Mouse (Mus musculus): Measurements from ENCODE around the gene Ykt6.
A peak's percentile ranks its signal among the peaks of the same experiment; 100 is the strongest.
"Not testable (repeated sequence)": the region's sequence is repeated elsewhere in the genome, so short reads cannot be mapped to it uniquely, and the experiment has no call there.

Gene Ykt6

DNA sequence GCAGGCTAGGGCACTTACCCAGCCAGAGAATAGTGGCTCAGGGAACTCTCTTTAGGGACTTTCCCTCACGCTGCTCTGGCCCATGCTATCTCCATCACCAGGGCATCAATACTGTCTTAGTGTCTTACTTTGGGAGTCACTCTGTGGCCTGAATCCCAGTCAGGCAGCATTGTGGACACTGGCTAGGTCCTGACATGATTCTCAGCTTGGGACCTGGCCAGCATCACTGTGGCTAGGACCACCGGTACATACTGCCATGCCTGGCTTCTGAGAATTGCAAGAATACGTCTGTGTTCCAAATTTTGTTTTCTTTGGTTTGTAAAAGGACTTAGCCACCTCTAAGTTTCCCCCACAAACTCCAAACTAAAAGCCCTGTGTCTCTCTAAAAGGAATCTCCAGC lies 39.4 kb downstream of the Ykt6 start:
- DNase-seq (ENCODE audit: low spot score), result no peak

DNA sequence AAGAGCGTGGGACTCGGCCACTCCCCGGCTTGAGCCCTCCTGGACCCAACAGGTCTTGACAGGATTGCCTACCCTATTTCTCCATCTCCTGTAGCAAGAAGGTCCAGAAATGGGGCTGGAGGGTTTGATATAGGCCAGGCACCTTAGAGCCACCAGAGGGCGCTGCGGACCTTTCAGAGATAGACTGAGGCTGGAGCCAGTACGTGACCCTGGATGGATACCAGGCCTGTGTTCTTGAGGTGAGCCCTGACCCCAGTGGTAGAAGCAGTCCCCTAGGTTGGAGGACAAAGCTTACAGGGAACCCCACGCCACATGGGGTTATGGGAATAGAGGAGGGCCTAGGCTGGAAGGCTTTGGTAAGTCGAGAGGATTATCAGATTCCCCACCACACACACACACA lies 40.5 kb downstream of the Ykt6 start:
- peak; percentile 48 for DNase-seq (ENCODE audit: low spot score)

DNA sequence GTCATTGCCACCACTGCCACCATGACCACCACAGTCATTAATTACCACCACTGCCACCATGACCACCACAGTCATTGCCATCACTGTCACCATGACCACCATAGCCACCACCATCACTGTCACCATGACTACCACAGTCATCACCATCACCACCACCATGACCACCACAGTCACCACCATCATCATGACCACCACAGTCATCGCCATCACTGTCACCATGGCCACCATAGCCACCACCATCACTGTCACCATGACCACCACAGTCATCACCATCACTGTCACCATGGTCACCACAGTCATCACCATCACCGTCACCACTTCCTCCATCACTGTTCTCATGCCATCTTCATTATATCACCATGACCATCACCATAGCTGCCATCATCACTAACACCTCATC lies 43.0 kb downstream of the Ykt6 start:
- no peak for DNase-seq (ENCODE audit: low spot score)

DNA sequence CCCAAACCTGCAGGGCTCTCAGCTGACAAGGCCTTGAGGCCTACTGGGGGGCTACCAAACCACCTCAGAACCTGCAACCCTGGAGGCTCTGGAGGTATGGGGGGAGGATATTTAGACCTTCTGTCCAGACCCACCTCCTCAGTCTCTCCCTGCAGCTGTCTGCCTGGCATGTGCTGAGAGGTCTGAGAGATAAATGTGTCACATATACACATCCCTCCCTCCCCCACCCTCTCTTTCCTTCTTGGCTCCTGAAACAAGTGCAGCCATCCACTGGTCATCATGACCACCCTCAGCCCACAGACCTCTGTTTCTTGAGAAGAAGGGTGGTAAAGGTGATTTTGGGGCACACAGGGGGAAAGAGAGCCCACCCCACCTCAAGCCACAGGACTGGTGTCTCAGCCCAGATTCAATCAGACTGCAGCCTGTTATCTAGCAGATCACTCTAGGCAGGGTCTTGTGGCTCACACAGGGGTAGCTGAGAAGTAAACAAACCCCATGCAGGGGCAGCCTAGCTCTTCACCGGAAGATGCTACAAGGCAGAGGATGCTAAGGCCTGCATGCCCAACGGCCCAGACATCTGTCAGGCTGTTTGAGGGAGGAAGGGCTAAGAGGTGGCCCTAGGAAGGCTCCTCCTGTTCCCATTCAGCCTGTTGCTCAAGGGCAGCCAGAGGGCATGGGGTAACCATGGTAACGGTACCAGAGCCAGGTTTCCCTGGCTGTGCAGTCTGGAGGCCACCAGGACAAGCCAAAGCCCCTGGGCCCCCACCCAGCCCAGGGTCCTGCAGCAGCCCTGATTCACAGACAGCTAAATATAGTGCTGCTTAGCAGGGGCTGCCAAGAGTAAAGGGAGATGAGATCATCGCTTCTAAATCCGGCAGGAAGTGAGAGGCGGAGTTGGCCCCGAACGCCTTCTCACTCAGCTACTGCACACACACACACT lies 44.6 kb downstream of the Ykt6 start:
- peak; percentile 76 for DNase-seq (ENCODE audit: low spot score)

DNA sequence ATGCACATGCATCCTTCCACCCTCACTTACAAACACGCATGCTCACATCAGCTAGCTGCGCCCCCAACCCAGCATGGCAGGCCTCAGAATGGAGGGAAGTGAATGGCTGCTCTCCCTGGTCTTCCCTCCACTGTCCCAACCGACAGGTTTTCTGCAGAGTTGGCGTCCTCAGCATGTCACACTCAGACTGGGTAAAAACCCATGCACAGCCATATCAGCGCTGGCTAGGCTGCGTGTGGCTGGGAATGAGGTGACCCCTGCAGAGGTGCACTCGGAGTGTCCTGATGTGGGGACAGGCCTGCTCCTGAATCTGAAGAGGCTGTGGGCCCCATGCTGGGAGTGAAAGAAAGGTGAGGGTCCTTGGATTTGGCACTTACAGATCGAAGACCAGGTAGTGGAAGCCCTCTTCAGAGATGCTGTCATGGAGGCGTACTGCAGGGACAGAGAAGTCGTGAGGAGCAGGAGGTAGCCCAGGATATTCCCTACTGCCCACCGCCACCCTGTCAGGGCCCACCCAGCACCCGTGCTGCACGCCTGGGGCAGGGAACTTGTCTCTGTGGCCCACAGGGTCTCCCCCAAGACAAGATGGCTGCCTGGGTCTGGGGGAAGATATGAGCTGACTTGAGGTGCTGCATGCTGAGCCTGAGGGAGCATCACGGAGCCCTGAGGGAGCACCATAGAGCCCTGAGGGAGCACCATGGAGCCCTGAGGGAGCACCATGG lies 45.6 kb downstream of the Ykt6 start:
- no peak for DNase-seq (ENCODE audit: low spot score)

DNA sequence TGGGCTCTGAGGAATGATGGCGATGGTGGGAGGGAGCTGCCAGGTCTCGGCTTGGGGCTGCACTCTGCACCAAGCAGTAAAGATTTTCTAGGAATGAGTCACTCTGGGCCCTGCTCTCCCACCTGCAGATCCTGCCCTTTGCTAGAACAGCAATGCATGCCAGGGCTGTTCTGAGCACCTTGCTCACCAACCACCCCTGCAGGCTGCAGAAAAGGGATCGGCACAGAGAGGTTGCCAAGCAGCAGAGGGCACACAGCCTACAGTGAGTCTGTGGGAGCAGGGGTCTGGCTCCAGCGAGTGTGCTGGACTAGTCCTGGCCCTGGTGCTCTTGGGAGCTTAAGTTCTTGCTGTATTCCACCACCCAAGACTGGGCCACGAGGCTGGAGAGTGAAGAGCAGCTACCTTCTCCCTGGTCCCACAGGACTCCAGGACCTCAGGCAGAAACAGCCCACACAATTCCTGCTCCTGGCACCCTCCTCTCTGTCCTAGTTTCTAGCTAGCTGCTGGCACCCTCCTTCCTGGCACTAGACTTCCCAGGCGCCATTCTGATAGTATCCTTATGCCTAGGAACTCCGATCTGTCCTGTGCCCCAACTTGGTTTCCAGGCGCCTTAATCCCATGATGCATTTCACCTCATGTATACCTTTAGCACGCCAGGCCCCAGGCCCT lies 46.6 kb downstream of the Ykt6 start:
- no peak for DNase-seq (ENCODE audit: low spot score)

DNA sequence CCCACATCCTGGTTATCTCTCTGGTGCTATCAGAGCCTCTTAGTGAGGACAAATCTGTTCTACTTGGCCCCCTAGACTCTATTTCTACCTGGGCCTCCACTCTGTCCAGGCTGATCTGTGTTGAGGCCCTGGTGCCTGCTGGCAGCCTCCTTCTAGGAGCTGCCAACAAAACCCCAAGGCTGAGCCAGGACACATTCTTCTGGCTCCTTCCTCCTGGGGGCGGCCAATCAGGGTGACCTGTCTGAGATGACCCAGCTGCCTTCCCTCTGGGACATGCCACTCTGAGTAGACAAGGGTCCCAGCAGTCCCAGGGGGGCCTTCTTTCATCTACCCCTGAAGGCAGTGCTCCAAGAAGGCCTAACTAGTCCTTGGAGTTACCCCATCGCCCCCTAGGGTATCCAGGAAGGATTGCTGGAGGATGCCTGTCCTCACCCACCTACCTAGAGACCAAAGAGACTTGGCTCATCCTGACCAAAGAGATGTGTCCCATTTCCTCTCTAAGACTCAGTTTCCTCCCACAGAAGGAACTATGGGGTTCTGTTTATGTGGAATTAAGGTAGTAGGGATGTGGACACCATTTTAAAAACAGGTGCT lies 47.6 kb downstream of the Ykt6 start:
- DNase-seq (ENCODE audit: low spot score), result no peak

DNA sequence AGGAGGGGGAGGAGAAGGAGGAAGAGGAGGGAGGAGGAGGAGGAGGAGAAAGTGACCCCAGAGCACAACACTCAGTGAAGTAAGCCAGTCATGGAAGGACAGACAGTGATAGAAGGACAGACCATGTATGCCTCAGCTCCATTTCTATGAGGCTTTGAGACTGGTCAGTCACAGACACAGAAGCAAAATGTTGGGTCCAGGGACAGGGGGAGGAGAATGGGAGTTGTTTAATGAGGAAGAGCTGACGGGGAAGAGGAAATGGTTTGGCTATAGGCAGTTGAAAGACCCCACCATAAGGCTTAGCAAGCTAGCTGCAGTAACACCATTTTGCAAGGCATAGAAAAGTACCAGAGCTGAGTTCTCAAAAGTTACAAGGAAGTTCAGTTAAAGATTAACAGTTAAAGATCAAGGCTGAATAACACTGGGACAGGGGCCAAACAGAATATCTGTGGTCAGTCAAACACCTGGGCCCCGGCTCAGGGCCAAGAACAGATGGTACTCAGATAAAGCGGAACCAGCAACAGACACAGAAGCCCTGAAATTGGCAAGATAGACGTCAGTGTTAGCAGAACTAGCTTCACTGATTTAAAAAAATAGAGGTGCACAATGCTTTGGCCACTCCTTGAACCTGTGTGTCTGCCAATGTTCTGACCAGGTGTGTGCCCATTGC lies 50.0 kb downstream of the Ykt6 start:
- not testable (repeated sequence) for DNase-seq (ENCODE audit: low spot score)

DNA sequence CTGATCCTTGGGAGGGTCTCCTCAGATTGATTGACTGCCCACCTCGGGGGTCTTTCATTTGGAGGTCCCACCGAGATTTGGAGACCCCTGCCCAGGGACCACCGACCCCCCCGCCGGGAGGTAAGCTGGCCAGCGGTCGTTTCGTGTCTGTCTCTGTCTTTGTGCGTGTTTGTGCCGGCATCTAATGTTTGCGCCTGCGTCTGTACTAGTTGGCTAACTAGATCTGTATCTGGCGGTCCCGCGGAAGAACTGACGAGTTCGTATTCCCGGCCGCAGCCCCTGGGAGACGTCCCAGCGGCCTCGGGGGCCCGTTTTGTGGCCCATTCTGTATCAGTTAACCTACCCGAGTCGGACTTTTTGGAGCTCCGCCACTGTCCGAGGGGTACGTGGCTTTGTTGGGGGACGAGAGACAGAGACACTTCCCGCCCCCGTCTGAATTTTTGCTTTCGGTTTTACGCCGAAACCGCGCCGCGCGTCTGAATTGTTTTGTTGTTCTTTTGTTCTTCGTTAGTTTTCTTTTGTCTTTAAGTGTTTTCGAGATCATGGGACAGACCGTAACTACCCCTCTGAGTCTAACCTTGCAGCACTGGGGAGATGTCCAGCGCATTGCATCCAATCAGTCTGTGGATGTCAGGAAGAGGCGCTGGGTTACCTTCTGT lies 51.0 kb downstream of the Ykt6 start:
- not testable (repeated sequence) for DNase-seq (ENCODE audit: low spot score)

DNA sequence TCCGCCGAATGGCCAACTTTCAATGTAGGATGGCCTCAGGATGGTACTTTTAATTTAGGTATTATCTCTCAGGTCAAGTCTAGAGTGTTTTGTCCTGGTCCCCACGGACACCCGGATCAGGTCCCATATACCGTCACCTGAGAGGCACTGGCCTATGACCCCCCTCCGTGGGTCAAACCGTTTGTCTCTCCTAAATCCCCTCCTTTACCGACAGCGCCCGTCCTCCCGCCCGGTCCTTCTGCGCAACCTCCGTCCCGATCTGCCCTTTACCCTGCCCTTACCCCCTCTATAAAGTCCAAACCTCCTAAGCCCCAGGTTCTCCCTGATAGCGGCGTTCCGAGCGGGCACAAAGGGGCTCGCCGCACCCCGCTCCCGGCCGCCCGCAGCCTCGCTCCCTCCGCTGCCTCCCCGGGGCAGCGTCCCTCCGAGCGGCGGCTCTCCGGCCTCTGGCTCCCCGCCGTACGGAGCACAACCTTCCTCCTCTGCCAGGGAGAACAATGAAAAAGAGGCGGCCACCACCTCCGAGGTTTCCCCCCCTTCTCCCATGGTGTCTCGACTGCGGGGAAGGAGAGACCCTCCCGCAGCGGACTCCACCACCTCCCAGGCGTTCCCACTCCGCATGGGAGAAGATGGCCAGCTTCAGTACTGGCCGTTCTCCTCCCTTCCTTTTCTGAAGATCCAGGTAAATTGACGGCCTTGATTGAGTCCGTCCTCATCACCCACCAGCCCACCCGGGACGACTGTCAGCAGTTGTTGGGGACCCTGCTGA lies 51.7 kb downstream of the Ykt6 start:
- not testable (repeated sequence) for DNase-seq (ENCODE audit: low spot score)

DNA sequence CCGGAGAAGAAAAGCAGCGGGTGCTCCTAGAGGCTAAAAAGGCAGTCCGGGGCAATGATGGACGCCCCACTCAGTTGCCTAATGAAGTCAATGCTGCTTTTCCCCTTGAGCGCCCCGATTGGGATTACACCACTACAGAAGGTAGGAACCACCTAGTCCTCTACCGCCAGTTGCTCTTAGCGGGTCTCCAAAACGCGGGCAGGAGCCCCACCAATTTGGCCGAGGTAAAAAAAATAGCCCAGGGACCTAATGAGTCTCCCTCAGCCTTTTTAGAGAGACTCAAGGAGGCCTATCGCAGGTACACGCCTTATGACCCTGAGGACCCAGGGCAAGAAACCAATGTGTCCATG lies 52.3 kb downstream of the Ykt6 start:
- DNase-seq (ENCODE audit: low spot score), result not testable (repeated sequence)

DNA sequence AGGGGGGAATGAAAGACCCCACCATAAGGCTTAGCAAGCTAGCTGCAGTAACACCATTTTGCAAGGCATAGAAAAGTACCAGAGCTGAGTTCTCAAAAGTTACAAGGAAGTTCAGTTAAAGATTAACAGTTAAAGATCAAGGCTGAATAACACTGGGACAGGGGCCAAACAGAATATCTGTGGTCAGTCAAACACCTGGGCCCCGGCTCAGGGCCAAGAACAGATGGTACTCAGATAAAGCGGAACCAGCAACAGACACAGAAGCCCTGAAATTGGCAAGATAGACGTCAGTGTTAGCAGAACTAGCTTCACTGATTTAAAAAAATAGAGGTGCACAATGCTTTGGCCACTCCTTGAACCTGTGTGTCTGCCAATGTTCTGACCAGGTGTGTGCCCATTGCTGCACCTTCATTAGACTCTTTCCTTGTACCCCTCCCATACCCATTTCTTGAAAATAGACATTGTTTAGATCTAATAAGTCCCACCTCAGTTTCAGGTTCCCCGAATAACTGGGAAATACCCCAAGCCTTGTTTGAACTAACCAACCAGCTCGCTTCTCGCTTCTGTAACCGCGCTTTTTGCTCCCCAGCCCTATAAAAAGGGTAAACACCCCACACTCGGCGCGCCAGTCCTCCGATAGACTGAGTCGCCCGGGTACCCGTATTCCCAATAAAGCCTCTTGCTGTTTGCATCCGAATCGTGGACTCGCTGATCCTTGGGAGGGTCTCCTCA lies 55.4 kb downstream of the Ykt6 start:
- DNase-seq (ENCODE audit: low spot score), result not testable (repeated sequence)

DNA sequence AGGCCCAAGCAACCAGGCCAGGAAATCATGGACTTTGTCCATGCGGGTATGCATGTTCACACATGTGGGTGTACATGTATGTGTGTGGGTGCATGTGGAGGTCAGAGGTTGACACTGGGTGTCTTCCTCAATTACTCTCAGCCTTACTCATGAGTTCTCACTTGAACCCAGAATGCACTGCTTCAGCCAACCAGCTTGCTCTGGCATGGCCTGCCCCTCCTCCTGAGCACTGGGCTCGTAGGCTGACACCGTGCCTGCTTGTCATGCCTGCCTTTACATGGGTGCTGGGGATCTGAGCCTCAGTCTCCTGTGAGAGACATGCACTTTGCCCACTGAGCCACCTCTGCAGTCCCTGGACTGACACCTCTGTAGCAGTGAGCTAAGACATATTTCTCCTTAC lies 56.4 kb downstream of the Ykt6 start:
- DNase-seq (ENCODE audit: low spot score), result no peak

DNA sequence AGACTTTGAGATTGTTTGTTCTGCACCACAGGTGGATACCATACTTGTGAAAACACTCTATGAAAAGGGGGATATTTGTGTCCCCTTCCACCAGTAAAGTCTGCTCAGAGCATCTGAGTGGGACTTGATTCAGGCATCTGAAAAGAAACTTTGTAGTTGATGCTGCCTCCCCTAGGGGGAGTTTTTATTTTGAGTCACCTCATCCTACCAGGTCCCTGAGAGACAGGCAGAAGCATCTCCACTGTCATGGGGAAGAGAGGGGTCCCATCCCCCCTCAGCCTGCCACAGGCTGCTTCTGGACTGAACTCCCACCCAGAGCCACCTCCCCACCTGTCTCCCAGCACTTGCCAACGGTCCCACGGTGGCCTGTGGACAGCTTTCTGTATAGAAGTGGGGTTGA lies 57.9 kb downstream of the Ykt6 start:
- DNase-seq (ENCODE audit: low spot score), result no peak

DNA sequence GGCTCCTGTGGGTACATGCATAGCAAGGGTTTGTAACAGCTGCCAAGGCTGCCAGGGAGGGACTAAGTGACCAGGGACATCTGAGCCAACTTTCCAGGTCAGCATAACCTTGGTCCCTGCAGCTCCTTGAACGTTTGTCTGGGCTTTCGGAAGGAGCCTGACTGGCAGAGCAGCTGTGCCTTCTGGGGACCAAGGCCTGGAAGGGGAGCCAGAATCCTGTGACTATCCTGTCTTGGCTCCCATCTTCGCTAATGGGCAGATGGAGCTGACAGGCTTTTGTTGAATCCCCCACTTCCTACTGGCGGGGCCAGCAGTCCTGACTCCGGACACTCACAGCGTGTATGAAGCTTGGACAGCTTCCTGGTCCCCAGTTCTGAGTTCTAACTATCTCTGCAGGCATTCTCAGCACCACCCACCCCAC lies 59.5 kb downstream of the Ykt6 start:
- no peak for DNase-seq (ENCODE audit: low spot score)

DNA sequence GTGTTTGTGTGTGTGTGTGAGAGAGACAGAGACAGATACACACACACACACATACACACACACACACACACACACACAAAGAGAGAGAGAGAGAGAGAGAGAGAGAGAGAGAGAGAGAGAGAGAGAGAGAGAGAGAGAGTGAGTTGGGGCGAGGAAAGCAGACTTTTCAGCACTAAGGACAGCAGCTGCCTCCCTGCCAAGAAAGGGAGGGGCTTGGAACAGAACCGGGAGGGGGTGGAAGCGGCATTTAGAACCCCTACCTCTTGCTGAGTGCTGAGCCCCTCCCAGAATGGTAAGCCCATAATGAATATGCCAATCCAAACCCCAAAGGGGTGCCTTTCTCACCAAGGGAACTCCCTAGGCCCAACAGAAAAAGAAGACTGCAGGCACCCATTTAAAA lies 60.9 kb downstream of the Ykt6 start:
- DNase-seq (ENCODE audit: low spot score), result no peak

DNA sequence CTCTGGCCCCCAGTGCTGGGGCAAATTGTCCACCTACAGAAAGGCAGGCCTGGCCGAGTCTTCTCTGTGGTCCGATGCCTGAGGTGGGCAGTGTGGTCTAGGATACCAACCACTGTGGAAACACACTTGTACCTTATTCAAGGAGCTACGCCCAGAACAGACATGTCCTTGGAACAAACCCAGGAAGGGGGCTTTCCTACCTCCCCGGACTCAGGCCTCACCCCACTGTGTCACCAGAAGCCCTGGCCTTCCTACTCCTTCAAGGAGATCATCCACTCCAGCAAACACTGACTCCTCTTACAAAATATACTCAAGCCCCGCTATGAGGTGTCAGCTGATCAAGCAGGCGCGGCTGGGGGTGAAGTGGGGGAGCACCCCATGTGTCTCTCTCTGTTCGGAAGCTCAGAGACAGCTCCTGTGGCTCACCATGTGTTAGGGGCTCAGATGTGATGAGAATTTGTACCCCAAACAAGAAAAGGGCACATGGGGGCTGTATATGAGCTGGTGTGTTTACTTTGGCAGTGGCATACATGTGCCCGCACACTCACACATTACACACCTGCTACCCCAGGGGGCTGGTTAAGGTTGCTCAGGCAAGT lies 61.4 kb downstream of the Ykt6 start:
- DNase-seq (ENCODE audit: low spot score), result no peak

Measured in yolk sac, embryonic 10.5 days (tissue).